7 mouse cellular contexts compared by ENCODE assay signal in the genomic region with DNA sequence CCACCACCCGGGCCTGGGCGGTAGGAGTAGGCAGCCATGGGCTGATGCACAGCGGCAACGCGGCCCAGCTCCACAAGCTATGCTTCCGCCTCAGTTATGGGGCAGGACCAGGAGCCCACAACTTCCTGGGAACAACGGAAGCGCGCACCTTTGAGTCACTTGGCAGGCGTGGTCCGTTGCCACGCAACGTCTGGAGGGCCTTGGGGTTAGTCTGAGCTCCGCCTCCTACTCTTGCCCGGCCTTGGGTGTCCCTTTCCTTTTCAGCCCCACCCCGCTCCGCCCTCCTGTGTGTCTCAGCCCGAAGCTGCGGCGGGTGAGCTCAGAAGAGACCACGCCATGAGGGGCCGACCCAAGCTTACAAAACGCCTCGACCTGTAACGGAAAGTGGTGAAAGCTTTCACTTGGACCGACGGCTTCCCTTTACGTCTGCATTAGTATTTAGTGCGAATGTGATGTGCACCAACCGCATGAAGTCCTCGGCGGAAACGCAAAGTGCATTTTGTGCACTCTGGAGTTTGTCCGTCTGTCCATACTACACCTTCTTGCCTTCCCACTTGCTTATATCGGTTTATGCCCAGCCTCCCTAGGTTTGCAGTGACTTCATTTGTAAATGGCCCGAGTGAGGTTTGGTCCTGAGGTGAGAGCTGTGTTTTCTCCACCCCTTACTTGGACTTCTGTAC. TPM values are rescaled to one million over a fixed set of nuclear protein-coding genes. Genes with fewer than 3 reads are reported as not detected.
A peak's percentile ranks its signal among the peaks of the same experiment; 100 is the strongest.
DNase-seq lines count a peak whose midpoint lies in the region; ATAC-seq lines count a peak whose summit lies in the region.

A gene (minus strand): TSS at position 411 of the 680 bp plus-strand sequence.

- H3K27ac ChIP-seq in embryonic facial prominence, embryonic 11.5 days (replicated peaks; ENCODE audit: low read depth, low read length): peak within 1 kb of the TSS; percentile 10; the same call in 1 of the 2 replicates
- H3K27ac ChIP-seq in limb, embryonic 10.5 days: peak within 1 kb of the TSS; percentile 85
- peak within 1 kb of the TSS; percentile 68 for H3K27ac ChIP-seq in midbrain, embryonic 13.5 days

- H3K9ac ChIP-seq in embryonic facial prominence, embryonic 11.5 days (replicated peaks; ENCODE audit: low read length): peak within 1 kb of the TSS; percentile 84
- peak within 1 kb of the TSS; percentile 83 for H3K9ac ChIP-seq in midbrain, embryonic 13.5 days (replicated peaks)

- WGBS in embryonic facial prominence, embryonic 11.5 days: 1% methylated on average over 36 of the region's 36 CpGs
- 1% methylated on average over 36 of the region's 36 CpGs for WGBS in limb, embryonic 10.5 days
- WGBS in midbrain, embryonic 13.5 days: under 1% methylated on average over 36 of the region's 36 CpGs

- H3K27me3 ChIP-seq in embryonic facial prominence, embryonic 11.5 days (ENCODE audit: control insufficient read depth, insufficient read depth, low read length): no peaks in the 10 kb centered on the region
- H3K27me3 ChIP-seq in limb, embryonic 10.5 days (ENCODE audit: low read depth, poor library complexity, severe bottlenecking): no peaks in the 10 kb centered on the region
- H3K27me3 ChIP-seq in midbrain, embryonic 13.5 days: no peaks in the 10 kb centered on the region

- peaks cover under 1% of the 10 kb centered on the region for H3K36me3 ChIP-seq in embryonic facial prominence, embryonic 11.5 days (replicated peaks; ENCODE audit: control insufficient read depth, insufficient read depth, low read depth, low read length)
- H3K36me3 ChIP-seq in limb, embryonic 10.5 days: peaks cover 46% of the 10 kb centered on the region
- H3K36me3 ChIP-seq in midbrain, embryonic 13.5 days: peaks cover 25% of the 10 kb centered on the region

- ATAC-seq in embryonic facial prominence, embryonic 11.5 days (replicated peaks; ENCODE audit: insufficient number of reproducible peaks, low FRiP score, low TSS enrichment, low read depth): peak; percentile 100
- ATAC-seq in granulocyte monocyte progenitor cell, adult 5-6 weeks (replicated peaks; ENCODE audit: poor library complexity, severe bottlenecking): peak; percentile 95
- peak; percentile 98 for ATAC-seq in midbrain, embryonic 13.5 days

- peak within 1 kb of the TSS; percentile 65 for H3K4me3 ChIP-seq in embryonic facial prominence, embryonic 11.5 days (ENCODE audit: low read depth, low read length)
- peak within 1 kb of the TSS; percentile 85 for H3K4me3 ChIP-seq in limb, embryonic 10.5 days
- H3K4me3 ChIP-seq in midbrain, embryonic 13.5 days (replicated peaks): peak within 1 kb of the TSS; percentile 73

- H3K4me1 ChIP-seq in embryonic facial prominence, embryonic 11.5 days (ENCODE audit: control insufficient read depth, insufficient read depth, low read length): no peaks in the 10 kb centered on the region
- H3K4me1 ChIP-seq in limb, embryonic 10.5 days: peaks cover 16% of the 10 kb centered on the region
- peaks cover 16% of the 10 kb centered on the region for H3K4me1 ChIP-seq in midbrain, embryonic 13.5 days (replicated peaks)

- H3K4me2 ChIP-seq in embryonic facial prominence, embryonic 11.5 days (ENCODE audit: low read depth, low read length): peak within 1 kb of the TSS; percentile 69
- H3K4me2 ChIP-seq in midbrain, embryonic 13.5 days (replicated peaks): peak within 1 kb of the TSS; percentile 92

- no peaks in the 10 kb centered on the region for H3K9me3 ChIP-seq in embryonic facial prominence, embryonic 11.5 days (replicated peaks; ENCODE audit: control insufficient read depth, low read length)
- no peaks in the 10 kb centered on the region for H3K9me3 ChIP-seq in limb, embryonic 10.5 days (replicated peaks)
- H3K9me3 ChIP-seq in midbrain, embryonic 13.5 days: no peaks in the 10 kb centered on the region

- DNase-seq in adrenal gland, postnatal 14 days: peak; percentile 97
- peak; percentile 98 for DNase-seq in embryonic facial prominence, embryonic 11.5 days (ENCODE audit: low spot score)
- DNase-seq in kidney, adult 11 months: peak; percentile 97
- peak; percentile 93 for DNase-seq in limb, embryonic 10.5 days (ENCODE audit: low spot score)
- peak; percentile 88 for DNase-seq in spleen, adult 12 weeks (ENCODE audit: low spot score)

RNA-seq across cellular contexts. Expression of the gene that starts here (rescaled TPM):
- 127 and 129 TPM in 2 replicates for total RNA-seq in adrenal gland, postnatal 14 days (2021)
- 139 and 142 TPM in 2 replicates for polyA plus RNA-seq in embryonic facial prominence, embryonic 11.5 days (2014; fragmentation: Nextera tagmentation; extraction: Ambion mirVana)
- total RNA-seq in granulocyte monocyte progenitor cell, adult 5-6 weeks (2014; fragmentation: Nextera tagmentation): 124 and 136 TPM in 2 replicates
- total RNA-seq in granulocyte monocyte progenitor cell, adult 5-6 weeks (2017): 144 and 175 TPM in 2 replicates
- 134 and 136 TPM in 2 replicates for polyA plus RNA-seq in limb, embryonic 10.5 days (2016; fragmentation: Nextera tagmentation; extraction: Ambion mirVana)
- 115 and 118 TPM in 2 replicates for polyA plus RNA-seq in midbrain, embryonic 13.5 days (2015; fragmentation: Nextera tagmentation; extraction: Ambion mirVana)

Comparison
In these comparisons a context has a peak if more than half of its experiments do, and no peak if none do; other contexts are left out.
1. Peak in every context shown above with its lines: DNase-seq, ATAC-seq, H3K4me3 ChIP-seq and H3K27ac ChIP-seq.
2. H3K27ac ChIP-seq: peak in every context shown above with its lines; median percentile 85 in limb, embryonic 10.5 days; 68 in midbrain, embryonic 13.5 days; 10 in embryonic facial prominence, embryonic 11.5 days.